In the genomic region with DNA sequence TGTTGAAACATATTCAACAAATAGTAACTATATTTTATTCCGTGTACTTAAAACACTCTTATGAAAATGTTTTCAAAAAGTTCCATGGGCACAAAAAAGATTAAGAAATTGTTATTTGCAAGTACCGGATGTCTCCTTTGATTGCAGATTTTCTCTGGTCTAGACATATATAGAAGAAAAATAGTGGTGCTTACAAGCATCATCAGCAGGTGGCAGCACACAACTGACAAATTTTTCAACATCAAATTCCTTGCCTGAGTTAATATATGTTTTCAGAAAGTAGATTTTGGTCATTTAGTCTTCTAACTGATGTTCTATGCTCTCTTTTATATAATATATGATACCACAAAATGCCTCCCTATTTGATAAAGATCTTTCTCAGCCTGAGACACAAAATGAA, we compare ENCODE assay signal across 10 mouse cellular contexts. TPM values are rescaled to one million over a fixed set of nuclear protein-coding genes. Genes with fewer than 3 reads are reported as not detected.
DNase-seq lines count a peak whose midpoint lies in the region; ATAC-seq and TF ChIP-seq lines count a peak whose summit lies in the region.
"Had no signal": no experiment of that assay in that cellular context is flagged by ENCODE, and none has a peak within 500 bp of the region (broad histone marks: within the 10 kb centered on the region; RNA-seq: fewer than 3 reads in every experiment).

No protein-coding gene starts in this region.

- H3K4me3 ChIP-seq in kidney, embryonic 14.5 days (ENCODE audit: low read length) = no peak overlapping the region
- no peak overlapping the region for H3K4me3 ChIP-seq in E14TG2a.4 (replicated peaks; ENCODE audit: low read length)
- no peak overlapping the region for H3K4me3 ChIP-seq in forebrain, embryonic 15.5 days
- H3K4me3 ChIP-seq: embryonic facial prominence, embryonic 15.5 days; limb, embryonic 15.5 days had no signal

- no peaks in the 10 kb centered on the region for H3K36me3 ChIP-seq in kidney, embryonic 14.5 days (ENCODE audit: control insufficient read depth, insufficient read depth, low read length)
- H3K36me3 ChIP-seq in E14TG2a.4 (ENCODE audit: insufficient read depth, low read length) = no peaks in the 10 kb centered on the region
- no peaks in the 10 kb centered on the region for H3K36me3 ChIP-seq in forebrain, embryonic 15.5 days
- H3K36me3 ChIP-seq: embryonic facial prominence, embryonic 15.5 days; limb, embryonic 15.5 days had no signal

- no peak for ATAC-seq in kidney, embryonic 14.5 days (ENCODE audit: low FRiP score, low TSS enrichment)
- 0 out of 2 replicates have a peak, but pooled peaks have one; percentile 38 for ATAC-seq in forebrain, embryonic 15.5 days (replicated peaks)
- ATAC-seq in erythroid progenitor cell, adult 5-6 weeks (replicated peaks; ENCODE audit: low FRiP score, poor library complexity, severe bottlenecking) = no peak

- no peak overlapping the region for H3K27ac ChIP-seq in kidney, embryonic 14.5 days (ENCODE audit: low read depth, low read length)
- H3K27ac ChIP-seq in forebrain, embryonic 15.5 days (replicated peaks) = no peak overlapping the region
- H3K27ac ChIP-seq: embryonic facial prominence, embryonic 15.5 days; limb, embryonic 15.5 days had no signal

- DNase-seq in kidney, adult 18-20 months = peak; percentile 36
- DNase-seq in adrenal gland, postnatal 25 days = peak; percentile 13
- DNase-seq in left cerebral cortex, adult 11 months (ENCODE audit: low spot score) = peak; percentile 26
- peak; percentile 81 for DNase-seq in naive thymus-derived CD4-positive, alpha-beta T cell, adult 2 months (ENCODE audit: low read depth)

- no peak overlapping the region for H3K9ac ChIP-seq in kidney, embryonic 14.5 days (ENCODE audit: low read depth, low read length)
- H3K9ac ChIP-seq in forebrain, embryonic 15.5 days (replicated peaks) = no peak overlapping the region
- H3K9ac ChIP-seq: embryonic facial prominence, embryonic 15.5 days; limb, embryonic 15.5 days had no signal

- TF ChIP-seq CTCF in E14TG2a.4 (conservative IDR thresholded peaks at IDR 0.05; ENCODE audit: low read length) = peak; percentile 31; the same call in 1 of the 2 replicates

- no peaks in the 10 kb centered on the region for H3K27me3 ChIP-seq in kidney, embryonic 14.5 days (ENCODE audit: control insufficient read depth, insufficient read depth, low read length)
- no peaks in the 10 kb centered on the region for H3K27me3 ChIP-seq in E14TG2a.4 (ENCODE audit: insufficient read depth, low read length)
- no peaks in the 10 kb centered on the region for H3K27me3 ChIP-seq in forebrain, embryonic 15.5 days
- H3K27me3 ChIP-seq: embryonic facial prominence, embryonic 15.5 days; limb, embryonic 15.5 days had no signal

- no peaks in the 10 kb centered on the region for H3K4me1 ChIP-seq in kidney, embryonic 14.5 days (ENCODE audit: control insufficient read depth, insufficient read depth, low read length)
- peaks cover 10% of the 10 kb centered on the region for H3K4me1 ChIP-seq in E14TG2a.4 (replicated peaks; ENCODE audit: low read depth, low read length)
- H3K4me1 ChIP-seq in forebrain, embryonic 15.5 days = no peaks in the 10 kb centered on the region
- H3K4me1 ChIP-seq: embryonic facial prominence, embryonic 15.5 days; limb, embryonic 15.5 days had no signal

- no peak overlapping the region for H3K4me2 ChIP-seq in kidney, embryonic 14.5 days (replicated peaks; ENCODE audit: low read depth, low read length)
- H3K4me2 ChIP-seq in forebrain, embryonic 15.5 days (replicated peaks) = no peak overlapping the region
- H3K4me2 ChIP-seq: embryonic facial prominence, embryonic 15.5 days; limb, embryonic 15.5 days had no signal

- no peaks in the 10 kb centered on the region for H3K9me3 ChIP-seq in kidney, embryonic 14.5 days (ENCODE audit: control insufficient read depth, low read length)
- no peaks in the 10 kb centered on the region for H3K9me3 ChIP-seq in E14TG2a.4 (ENCODE audit: low read length)
- no peaks in the 10 kb centered on the region for H3K9me3 ChIP-seq in forebrain, embryonic 15.5 days
- H3K9me3 ChIP-seq: embryonic facial prominence, embryonic 15.5 days; limb, embryonic 15.5 days had no signal

- 31% methylated on average over 2 of the region's 2 CpGs for whole genome bisulfite sequencing in kidney, embryonic 14.5 days
- WGBS in forebrain, embryonic 15.5 days = 37% methylated on average over 2 of the region's 2 CpGs

RNA-seq across cellular contexts. Expression of a gene that starts 41.0 kb away (rescaled TPM):
- 11.9 and 13.0 TPM in 2 replicates for polyA plus RNA-seq in kidney, embryonic 14.5 days (2014; fragmentation: Nextera tagmentation; extraction: Ambion mirVana)
- total RNA-seq in adrenal gland, postnatal 25 days (2021) = 19.3 and 20.0 TPM in 2 replicates
- polyA plus RNA-seq in forebrain, embryonic 15.5 days (2015; fragmentation: Nextera tagmentation; extraction: Ambion mirVana) = 7.9 and 8.2 TPM in 2 replicates
- 2.5 and 8.3 TPM in 2 replicates for total RNA-seq in erythroid progenitor cell, adult 5-6 weeks (2015; ENCODE audit: low replicate concordance)
- total RNA-seq in erythroid progenitor cell, adult 5-6 weeks (2017; ENCODE audit: low replicate concordance) = 3.1 and 6.2 TPM in 2 replicates

Comparison
In these comparisons a context has a peak if more than half of its experiments do, and no peak if none do; other contexts are left out.
1. DNase-seq: peak in every context shown above with its lines; median percentile 81 in naive thymus-derived CD4-positive, alpha-beta T cell, adult 2 months; 36 in kidney, adult 18-20 months; 26 in left cerebral cortex, adult 11 months; 13 in adrenal gland, postnatal 25 days.